Mouse (Mus musculus): ENCODE results near the gene Trim14.
"Not testable (repeated sequence)": the region's sequence is repeated elsewhere in the genome, so short reads cannot be mapped to it uniquely, and the experiment has no call there.

- TF ChIP-seq SRF (IDR thresholded peaks at IDR 0.05; ENCODE audit: control insufficient read depth, insufficient read length, low read depth); TCF3 (IDR thresholded peaks at IDR 0.05; ENCODE audit: insufficient read length, low read depth); POLR2A (IDR thresholded peaks at IDR 0.05; ENCODE audit: insufficient read length, low read depth); MAX (IDR thresholded peaks at IDR 0.05; ENCODE audit: low read depth); POLR2AphosphoS2 (IDR thresholded peaks at IDR 0.05; ENCODE audit: insufficient read length, low read depth); E2F4 (IDR thresholded peaks at IDR 0.05; ENCODE audit: insufficient read depth): not testable (repeated sequence)
Observed at GRCm38 (mm10) chr4:46575509-46576284, 39.8 kb upstream of the Trim14 start.
